Mouse (Mus musculus) liver, adult (tissue): ENCODE measurements around the gene Zfp141.

ENCODE experiments used
- GATA4 ChIP-seq: IDR thresholded peaks from 2 replicates; pipeline ENCODE4 v1.6.1; 2014; ENCODE audit warnings: mild to moderate bottlenecking, low read length; ENCODE audit not compliant: insufficient replicate concordance

Zfp141 gene

GRCm38 (mm10) chr7:42505588-42505987 lies at the start of gene Zfp141:
Gene Zfp141 (minus strand): TSS chr7:42505740.
- peak; percentile 77; the same call in 1 of the 2 replicates for TF ChIP-seq GATA4

- TF ChIP-seq GATA4 = no peak
Measured at GRCm38 (mm10) chr7:42551766-42552165, 46.2 kb upstream of the Zfp141 start.

- TF ChIP-seq GATA4 = no peak
Measured at GRCm38 (mm10) chr7:42505186-42505585, 354 bp downstream of the Zfp141 start.

DNA sequence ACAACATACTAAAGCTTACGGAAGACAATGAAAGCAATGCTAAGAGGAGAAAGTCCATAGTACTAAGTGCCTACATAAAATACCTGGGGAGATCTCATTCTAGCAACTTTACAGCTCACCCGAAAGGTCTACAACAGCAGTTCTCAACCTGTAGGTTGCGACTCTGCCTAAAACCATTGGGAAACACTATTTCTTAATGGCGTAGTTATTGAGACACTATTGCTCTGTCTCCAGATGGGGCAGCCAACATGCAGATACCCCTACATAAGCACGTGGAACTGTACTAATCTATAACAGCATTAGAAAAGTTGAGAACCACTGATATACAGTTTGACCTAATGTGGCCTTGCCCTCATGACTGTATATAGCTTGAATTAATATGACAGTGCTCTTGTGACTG lies 7.3 kb downstream of the Zfp141 start:
- TF ChIP-seq GATA4 = no peak

DNA sequence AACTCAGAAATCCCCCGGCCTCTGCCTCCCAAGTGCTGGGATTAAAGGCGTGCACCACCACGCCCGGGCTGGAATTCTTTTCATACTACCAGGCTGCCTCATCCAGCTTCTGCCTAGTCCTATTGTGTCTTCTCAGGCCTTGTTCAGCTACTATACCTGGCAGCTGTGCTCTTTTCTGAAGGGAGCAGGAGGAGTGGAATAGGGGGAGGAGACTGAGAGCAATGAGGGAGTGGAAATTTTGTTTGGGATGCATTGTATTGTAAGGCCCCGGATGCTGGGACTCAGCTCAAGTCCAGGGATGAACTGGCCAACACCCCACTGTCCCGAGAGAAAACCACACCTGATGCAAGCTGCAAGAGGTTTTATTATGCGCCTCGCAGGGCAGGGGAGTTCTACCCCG lies 8.2 kb downstream of the Zfp141 start:
- TF ChIP-seq GATA4 = no peak

DNA sequence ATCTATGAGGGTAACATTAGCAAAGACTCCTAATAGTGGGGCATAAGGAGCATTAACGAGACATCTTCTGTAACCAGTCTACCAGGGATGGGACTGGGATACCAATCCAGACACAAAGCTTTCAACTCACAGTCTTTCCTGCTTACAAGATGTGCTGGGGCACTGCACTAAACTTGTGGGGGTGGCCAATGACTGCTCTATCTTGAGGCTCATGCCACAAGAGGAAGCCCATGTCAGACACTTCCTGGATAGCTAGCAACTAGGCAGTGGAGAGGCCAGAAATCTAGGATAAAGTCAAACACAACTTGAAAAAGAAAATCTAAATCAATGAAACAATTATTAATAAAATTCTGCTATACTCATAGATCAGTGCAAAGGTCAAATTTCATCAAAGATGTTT lies 9.3 kb downstream of the Zfp141 start:
- TF ChIP-seq GATA4 = no peak

DNA sequence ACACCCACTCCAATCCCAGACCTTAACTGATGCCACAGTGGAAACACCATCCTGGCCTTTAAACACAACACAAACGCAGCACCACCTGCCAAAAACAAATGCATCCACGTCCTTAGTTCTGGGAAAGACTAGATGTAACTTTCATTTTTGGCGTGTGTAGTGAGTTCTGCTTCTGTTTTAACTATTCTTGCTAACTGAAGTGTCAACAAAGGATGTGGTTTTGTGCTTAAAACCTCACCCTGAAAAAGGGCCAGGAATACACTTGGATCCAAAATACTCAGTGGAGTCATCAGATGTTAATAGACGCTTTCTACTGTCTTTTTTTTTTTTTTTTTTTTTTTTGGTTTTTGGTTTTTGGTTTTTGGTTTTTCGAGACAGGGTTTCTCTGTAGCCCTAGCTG lies 14.7 kb downstream of the Zfp141 start:
- TF ChIP-seq GATA4 = no peak

- TF ChIP-seq GATA4 = no peak
Measured at GRCm38 (mm10) chr7:42490358-42490757, 15.2 kb downstream of the Zfp141 start.

DNA sequence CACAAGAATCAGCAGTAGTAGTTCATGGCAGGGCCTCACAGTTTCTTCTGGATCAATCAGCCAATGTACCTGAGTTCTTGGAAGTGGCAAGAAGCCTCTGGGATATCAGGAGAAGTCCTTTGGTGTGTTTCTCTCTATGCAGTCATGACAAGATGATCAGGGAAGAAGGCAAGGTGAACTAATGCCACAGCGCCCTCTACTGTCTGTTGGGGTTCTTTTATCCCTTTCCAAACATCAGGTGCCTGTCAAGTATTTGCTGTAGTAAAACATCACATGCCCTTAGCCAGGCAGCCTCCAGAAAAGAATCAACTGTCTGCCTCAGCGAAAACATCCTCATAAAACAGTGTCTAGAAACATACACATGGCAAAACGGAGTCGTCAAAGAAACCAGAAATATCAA lies 50.9 kb downstream of the Zfp141 start:
- TF ChIP-seq GATA4 = no peak

DNA sequence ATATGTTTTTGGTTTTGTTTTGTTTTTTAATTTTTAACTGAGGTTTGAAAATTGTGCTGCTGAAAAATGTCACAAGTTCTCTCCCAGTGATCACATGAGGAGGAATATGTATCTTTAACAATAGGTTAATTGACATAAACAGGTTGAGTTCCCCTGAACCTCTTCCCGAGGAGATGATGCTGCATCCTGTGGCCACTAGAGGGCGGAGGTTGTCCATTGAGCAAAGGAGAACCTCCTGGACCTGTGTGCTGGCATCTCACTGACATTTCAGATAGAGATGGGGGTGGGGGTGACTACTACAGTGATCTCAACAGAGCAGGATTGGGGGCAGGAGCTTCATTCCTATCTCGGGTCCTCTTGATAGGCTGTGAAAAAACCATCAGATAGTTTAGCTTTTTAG lies 54.9 kb downstream of the Zfp141 start:
- no peak for TF ChIP-seq GATA4

- no peak for TF ChIP-seq GATA4
Measured at GRCm38 (mm10) chr7:42447850-42448249, 57.7 kb downstream of the Zfp141 start, which contains the start of gene 4933421I07Rik. Gene 4933421I07Rik (minus strand): TSS chr7:42448120.

DNA sequence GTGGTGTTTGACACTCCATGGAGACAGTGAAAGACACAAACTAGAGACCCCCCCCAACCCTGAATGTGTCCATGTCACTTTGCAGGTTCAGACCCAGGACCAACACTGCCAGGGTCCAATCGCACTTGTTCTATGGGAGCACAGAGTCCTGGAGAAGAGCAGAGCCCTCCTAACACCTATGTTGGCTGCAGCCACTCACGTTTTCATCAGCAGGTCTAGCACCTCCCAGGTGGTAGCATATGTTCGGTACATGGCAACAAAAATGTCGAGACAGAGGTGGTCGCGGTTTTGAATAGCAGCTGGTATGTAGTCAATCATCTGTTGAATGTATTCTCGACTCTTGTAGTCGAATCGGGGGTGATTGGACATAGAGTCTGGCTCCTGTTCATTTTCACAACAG lies 58.2 kb downstream of the Zfp141 start:
- no peak for TF ChIP-seq GATA4
